Mouse (Mus musculus): Measurements from ENCODE around the gene Cacng8. TPM values are rescaled to one million over a fixed set of nuclear protein-coding genes. Genes with fewer than 3 reads are reported as not detected.

Cacng8 gene
- 2.0 and 8.2 TPM in 2 replicates for polyA plus RNA-seq (2012; ENCODE audit: low replicate concordance)

DNA sequence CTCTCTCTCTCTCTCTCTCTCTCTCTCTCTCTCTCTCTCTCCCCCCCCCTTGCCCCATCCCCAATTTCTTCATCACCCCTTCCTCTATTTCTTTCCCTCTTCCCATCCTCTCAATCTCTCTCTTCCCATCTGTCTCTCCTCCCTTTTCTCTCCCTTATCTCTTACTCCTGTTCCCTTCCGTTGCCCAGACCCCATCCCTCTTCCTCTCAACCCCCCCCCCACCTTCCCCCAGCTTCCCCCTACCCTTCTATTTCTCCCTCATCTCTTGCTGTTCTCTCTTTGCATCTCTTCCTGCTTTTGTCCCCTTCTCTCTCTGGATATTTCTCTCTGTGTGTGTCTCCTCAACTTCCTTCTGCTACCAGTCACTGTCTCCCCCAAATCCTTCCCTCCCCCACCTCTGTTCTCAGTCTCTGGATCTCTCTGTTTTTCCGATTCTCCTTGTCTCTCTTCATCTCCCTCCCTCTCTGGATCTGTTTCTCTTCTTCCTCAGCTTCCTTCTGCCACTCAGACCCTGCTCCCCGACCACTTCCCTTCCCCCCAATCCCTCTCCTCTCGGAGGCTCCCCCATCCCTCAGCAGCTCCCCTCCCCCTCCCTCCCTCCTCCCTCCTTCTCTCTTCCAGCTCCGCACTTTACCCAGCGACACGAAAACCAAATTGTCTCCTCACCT lies at the start of gene Cacng8:
Gene Cacng8 (plus strand): TSS at position 271 of the 668 bp plus-strand sequence.

DNA sequence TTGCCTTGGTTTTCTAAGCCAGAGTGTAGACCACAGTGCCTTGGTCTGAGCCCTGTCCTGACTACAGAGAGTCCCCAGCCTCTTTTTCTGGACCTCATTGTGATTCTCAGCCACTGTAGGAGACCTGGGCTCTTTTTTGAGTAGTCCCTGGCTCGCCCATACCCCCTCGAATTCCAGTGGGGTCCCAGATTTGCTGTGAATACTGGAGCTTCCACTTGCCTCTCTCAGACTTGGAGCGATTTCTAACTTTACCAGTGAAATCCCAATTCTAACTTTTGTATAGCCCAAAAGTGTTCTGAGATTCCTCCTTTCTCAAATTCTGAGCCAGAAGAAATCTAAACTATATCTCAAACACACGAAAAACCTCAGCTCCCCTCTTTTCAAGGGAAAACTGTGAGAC lies 33.4 kb downstream of the Cacng8 start, which contains the start of gene Cacng6:
Gene Cacng6 (plus strand): TSS at position 301 of the 400 bp plus-strand sequence.

Other genes starting within 250 kb of the Cacng8 start
- not detected in 2 replicates for gene AU018091, start 221.5 kb upstream of the Cacng8 start, polyA plus RNA-seq (2012; ENCODE audit: low replicate concordance)
- gene Nlrp12, start 140.9 kb upstream of the Cacng8 start, polyA plus RNA-seq (2012; ENCODE audit: low replicate concordance) = 0.72 and 1.1 TPM in 2 replicates
- gene Myadm, start 101.6 kb upstream of the Cacng8 start, polyA plus RNA-seq (2012; ENCODE audit: low replicate concordance) = 16.6 and 20.0 TPM in 2 replicates
- gene Prkcg, start 101.5 kb upstream of the Cacng8 start, polyA plus RNA-seq (2012; ENCODE audit: low replicate concordance) = 2.6 and 5.5 TPM in 2 replicates
- gene Cacng7, start 57.7 kb upstream of the Cacng8 start, polyA plus RNA-seq (2012; ENCODE audit: low replicate concordance) = 0.08 and 0.13 TPM in 2 replicates
- 0.56 TPM in 1 of 2 replicates, not detected in the other for gene Cacng6, start 33.5 kb downstream of the Cacng8 start, polyA plus RNA-seq (2012; ENCODE audit: low replicate concordance)
- 0.34 and 0.93 TPM in 2 replicates for gene Tarm1, start 111.9 kb downstream of the Cacng8 start, polyA plus RNA-seq (2012; ENCODE audit: low replicate concordance)
- not detected in 2 replicates for gene Oscar, start 225.5 kb downstream of the Cacng8 start, polyA plus RNA-seq (2012; ENCODE audit: low replicate concordance)
- 27.0 and 40.6 TPM in 2 replicates for gene Ndufa3, start 226.7 kb downstream of the Cacng8 start, polyA plus RNA-seq (2012; ENCODE audit: low replicate concordance)
- 20.6 and 34.3 TPM in 2 replicates for gene Tfpt, start 239.2 kb downstream of the Cacng8 start, polyA plus RNA-seq (2012; ENCODE audit: low replicate concordance)
- 11.3 and 22.6 TPM in 2 replicates for gene Prpf31, start 239.3 kb downstream of the Cacng8 start, polyA plus RNA-seq (2012; ENCODE audit: low replicate concordance)